Mouse (Mus musculus) left cerebral cortex, adult 18-20 months (tissue): ENCODE results near the gene Nrxn1. TPM values are rescaled to one million over a fixed set of nuclear protein-coding genes. Genes with fewer than 3 reads are reported as not detected.

Experiments
- DNase-seq, 2 experiments: peaks; one replicate each; pipeline ENCODE4 v3.0.0; 2021 to 2022; ENCODE audit warnings: low spot score in 2 of 2, mixed read lengths in 1 of 2
- total RNA-seq, 2 experiments: library from RNA; stranded (reverse); gene quantifications; 2 replicates each; pipeline ENCODE4 v1.2.3; 2021

The Nrxn1 gene
- total RNA-seq, 2 experiments from 2014 or later: 499 to 523 TPM

DNA sequence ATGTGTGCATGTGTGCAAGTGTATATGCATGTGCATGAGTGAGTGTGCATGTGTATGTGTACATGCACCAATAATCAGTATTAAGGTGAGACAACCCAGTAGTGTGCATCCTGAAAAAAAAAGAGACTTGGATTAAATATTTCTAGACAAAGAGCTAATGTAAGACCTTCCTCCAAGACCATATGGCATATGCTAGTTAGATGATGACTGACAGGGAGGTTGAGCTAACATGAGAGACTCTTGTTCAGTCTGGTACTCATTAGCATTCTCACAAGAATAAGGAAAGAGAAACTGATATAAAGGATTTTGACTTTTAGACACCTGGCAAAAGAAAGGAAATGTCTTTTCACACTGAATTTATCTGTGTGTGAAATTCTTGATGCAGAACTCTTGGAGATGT, 408.7 kb downstream of the Nrxn1 start:
- no peak for DNase-seq

DNA sequence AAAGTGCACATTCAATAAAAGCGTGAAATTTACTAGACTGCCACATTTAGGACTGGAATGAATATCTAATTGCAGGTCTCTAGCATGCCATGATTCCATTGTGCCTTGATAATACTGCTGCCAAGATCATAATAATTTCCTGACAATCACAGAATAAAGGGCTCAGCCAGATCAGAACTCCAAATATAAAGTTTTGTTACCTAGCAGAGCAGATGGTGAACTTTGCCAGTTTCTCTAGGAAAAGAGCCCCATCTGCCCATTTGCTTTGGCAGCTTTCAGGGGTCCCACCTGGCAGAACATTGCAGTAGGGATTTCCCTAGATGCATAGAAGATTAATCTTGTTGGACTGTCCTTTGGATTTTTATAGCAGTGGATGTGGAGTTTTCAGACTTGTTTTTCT, 411.9 kb downstream of the Nrxn1 start:
- no peak for DNase-seq

DNA sequence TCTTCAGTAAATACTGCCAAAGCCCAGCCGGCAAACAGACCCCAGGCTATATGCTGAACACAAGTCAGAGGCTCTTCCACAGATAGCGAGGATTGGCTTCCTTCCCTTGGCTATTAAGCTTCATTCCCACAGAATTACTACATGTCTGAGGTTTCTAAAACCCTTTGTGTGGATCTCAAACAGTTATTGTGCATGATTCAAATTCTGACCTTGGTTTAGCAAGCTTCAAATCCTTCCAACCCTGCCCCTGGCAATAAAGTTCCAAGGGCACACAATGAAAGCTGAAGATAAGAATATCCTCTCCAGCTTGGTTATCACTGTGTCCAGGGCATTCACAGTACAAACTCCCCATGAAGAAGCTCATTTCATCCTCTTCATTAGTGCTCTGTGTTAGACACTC, 416.2 kb downstream of the Nrxn1 start:
- DNase-seq: no peak

DNA sequence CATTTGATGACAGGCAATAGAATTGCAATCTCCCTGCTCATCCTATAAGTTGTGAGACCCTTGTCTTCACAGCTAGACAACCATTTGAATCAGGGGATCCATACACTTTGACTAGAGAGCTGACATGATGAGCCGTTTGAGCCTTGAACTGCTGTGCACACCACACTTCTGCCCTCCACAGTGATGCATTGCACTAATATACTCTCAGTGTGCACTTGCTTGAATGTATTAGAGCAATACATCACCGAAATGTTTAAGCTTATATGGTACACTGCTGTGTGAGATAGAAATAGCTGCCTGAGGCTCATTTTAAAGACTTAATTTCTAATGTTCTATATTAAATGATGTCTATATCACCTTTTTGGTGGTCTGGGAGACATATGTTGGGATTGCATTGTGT, 430.6 kb downstream of the Nrxn1 start:
- DNase-seq: no peak

DNA sequence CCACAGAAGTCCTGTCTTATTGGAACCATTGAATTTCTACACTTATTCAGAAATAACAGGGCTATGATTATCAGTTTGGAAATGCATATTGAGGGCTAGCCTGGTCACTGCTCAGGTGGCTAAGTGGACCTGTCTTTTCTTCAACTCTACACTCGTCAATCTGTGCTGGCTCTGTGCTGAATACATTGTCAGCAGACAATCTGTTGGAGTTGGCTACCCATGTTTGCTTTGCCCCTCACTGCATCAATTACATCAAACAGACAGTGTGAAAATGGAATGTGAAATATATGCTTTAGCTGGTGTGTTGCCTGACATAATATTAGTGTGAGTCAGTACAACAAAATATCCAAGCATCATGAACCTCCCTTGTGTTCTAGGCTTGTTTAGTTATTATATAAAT, 438.4 kb downstream of the Nrxn1 start:
- no peak for DNase-seq

DNA sequence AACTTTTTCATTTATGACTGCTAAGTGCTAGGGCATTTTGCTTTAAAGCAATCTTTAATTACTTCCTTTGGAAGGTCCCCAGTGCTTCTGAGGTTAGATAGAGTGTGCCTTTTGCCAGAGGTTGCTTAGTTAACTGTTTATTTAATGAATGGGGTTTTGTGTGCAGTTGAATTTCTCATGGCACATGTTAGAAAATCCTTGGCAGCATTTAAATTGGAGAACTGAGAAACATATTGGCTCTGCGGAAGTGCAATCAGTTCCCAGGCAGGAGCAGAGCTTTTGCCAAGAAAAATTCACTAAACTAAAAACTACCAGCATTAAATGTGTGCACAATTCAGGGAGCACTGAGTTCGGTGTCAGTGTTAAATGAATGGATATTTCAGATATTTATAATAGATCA, 439.5 kb downstream of the Nrxn1 start:
- no peak for DNase-seq

DNA sequence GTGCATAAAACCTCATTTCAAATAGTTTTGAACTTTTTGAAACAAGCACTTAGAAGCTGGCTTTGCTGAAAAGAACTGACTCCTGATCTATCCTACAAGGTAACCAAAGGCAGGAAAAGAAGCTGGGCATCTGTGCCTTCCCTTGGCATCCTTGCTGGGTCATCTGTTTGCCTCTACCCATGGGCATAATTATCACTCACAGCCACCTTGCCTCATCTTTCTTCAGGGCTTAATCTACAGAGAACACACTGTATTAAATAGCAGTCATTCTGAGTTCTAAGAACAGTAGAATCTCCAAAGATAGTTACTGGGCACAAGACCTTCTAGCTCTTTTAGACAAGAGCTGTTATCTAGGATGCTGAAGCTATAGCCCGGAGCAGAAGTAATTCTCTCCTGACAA, 442.6 kb downstream of the Nrxn1 start:
- no peak for DNase-seq

DNA sequence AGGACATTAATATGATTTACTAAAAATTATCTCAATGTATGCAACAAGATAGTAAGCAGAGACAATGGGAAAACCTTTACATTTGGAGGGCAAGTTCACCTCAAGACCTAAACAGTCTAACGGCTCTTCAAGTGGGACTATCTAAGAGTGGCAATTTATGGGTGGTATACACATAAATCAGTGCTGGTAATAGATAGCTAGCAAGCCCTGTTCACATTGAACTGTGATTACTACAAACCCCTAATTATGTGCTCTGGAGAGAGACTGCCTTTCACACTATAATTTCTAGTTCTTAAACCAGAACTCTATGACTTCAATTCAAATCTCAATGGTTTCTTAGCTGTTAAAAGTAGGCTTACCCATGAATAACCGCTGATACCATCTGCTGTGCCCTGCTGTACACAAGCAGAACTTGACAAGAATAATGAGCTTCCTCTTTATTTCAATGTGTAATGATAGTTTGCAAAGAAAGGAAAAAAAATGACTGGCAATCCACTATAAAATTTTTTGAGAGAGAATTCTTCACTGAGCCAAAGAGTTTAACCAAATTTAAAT, 453.8 kb downstream of the Nrxn1 start:
- DNase-seq: no peak

DNA sequence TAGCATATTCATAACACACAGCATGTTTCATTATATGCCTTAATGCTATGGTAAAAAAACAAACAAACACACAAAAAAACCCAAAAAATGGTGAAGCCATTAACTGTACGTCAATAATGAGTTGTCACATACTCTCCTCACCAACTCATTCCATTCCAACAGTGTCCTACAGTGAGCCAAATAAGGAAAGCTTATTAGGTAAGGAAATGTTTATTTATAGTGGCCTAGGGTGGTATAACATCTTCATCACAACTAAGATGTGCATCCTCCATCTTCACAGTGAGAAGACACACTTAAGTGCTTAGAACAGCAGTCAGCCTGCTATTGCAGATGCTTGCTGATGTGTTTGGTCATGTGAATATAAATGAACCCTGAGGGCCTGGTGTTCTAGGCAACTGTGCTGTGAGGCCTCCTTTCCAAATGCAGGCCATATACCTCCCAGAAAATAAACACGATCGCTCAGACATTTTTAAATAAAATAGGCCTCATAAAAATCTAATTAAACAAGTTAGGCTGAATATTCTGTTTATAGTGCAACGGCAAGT, 454.6 kb downstream of the Nrxn1 start:
- no peak for DNase-seq

DNA sequence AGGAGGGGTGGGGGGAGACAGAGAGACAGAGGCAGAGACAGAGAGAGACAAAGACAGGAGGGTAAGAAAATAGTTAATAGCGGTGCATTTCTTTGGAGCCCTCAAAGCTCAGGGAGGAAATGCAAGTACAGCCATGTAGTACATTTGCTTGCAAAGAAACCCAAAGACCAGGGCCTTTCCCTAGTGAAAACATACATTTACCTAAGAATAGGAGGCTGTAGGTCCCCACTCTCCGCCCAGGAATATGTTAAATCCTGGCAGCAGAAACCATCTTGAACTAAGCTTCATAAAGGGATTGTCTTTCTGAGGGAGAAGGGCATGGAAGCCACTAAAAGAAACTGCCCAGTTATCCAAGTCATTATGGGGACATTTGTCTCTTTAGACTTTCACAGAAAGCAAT, 461.5 kb downstream of the Nrxn1 start:
- no peak for DNase-seq

DNA sequence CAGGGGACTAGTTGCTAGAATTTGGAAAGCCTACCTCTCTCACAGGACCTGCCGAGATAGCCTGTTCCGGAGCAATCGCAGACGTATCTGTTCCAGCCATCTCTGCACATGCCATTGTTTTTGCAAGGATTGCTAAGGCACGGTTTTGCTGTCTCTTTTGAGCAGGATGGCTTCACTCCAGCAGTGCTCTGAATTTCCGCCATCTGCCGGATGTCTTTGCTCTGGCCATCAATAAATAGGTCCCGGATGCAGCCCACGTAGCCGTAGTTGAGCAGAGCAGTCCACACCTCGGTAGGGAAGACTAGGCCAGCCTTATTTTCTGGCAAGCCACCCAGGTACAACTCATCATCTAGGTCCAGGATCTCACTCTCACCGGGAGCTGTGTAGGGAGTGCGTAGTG, 463.0 kb downstream of the Nrxn1 start:
- DNase-seq: peak; percentile 47 to 66

DNA sequence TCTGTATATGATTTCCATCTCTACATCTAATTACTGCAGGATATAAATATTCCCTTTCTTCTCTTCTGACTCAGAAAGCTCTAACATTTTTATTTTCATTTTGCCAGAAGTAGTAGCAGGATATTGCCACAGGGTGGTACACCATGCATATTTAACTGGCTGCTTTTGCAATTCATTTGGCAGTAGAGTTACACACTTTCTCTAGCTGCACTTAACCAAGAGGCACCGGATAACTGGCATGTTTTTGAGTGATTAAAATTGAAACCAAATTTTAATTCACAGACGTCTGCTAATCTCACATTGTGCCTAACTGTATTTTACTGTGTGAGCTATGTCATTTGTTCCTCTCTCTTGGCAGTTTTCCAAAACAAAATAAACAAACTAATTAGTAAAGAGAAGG, 464.4 kb downstream of the Nrxn1 start:
- DNase-seq: peak; percentile 24 to 46

DNA sequence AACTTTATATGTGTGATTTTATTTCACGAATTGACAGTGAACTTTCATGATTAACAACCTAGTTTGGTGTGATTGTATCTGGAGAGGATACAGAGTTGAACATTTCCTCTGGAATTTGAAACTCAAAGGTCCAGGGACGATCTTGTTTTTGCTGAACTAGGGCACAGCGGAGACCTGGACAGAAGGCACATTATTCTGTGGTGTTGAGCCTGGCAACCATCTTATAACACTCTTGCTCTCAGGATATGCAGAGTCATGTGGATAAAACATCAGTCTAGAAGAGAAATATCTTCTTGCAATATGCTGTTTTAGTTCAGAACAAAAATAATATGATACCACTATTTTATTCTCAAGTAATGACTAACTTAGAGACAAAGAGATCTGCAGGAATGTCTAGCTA, 464.9 kb downstream of the Nrxn1 start:
- DNase-seq: no peak

DNA sequence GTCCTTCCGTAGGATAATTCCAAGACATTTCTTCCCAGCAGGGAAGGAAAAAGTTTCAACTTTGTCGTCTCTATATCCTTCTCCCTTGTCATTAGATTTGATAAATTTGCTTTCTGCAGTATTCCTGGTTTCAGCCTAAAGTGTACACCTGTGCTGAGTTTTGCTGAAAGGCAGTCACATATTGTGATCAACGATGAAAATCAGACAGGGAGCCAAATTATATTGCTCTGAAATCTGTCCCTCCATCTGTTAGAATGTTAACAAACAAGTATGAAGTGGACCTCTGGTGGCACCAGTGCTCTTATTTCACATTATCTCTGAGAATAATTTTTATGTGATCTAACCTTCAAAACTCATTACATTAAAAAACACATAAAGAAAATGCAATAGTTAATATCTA, 465.5 kb downstream of the Nrxn1 start:
- DNase-seq: no peak

DNA sequence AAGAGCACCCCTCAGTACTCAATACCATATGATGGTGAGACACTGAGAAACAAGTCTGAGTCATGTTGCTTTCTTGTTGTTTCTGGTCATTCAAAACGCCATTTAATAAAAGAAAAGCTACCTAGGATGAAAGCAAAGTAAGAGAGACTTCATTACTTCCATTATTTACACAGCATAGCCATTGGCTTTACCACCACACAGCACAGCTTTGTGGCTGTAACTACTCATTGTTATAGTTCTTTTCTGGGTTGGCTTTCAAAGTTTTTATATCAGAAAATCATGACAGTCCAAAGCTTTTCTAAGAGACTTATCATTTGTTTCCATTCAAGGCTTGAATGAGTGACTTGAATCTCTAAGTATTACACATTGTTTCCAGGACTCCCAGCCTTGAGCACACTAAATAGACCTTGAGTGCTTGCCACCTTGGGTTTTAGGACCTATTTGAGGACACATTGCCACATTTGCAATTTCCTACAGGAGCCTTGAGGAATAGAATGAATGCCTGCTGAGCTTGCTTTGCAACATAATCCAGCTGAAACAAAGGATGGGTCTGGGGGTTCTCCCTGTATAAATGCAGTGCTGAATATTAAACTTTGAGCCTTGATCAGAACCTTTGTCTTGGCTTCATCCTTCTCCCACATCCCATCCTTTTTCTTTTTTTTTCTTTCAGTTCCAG, 468.1 kb downstream of the Nrxn1 start:
- DNase-seq: no peak

DNA sequence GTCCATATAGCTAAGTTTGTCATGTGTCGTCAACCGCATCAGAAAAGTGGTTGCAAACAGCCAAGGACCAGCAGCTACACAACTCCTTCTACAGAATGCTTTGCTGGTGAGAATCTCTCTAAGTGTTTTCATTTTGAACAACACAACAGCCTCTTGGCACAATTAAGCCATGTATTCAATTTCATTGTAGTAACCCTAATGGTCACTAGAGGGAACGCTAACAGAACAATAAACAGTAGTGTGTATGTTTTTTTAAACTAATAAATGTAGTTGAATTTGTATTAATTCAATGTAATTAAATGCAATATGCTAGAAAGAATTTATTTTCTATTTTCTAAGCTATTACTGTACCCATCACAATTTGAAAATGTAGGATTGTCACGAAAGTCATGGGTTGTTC, 471.0 kb downstream of the Nrxn1 start:
- DNase-seq: no peak

DNA sequence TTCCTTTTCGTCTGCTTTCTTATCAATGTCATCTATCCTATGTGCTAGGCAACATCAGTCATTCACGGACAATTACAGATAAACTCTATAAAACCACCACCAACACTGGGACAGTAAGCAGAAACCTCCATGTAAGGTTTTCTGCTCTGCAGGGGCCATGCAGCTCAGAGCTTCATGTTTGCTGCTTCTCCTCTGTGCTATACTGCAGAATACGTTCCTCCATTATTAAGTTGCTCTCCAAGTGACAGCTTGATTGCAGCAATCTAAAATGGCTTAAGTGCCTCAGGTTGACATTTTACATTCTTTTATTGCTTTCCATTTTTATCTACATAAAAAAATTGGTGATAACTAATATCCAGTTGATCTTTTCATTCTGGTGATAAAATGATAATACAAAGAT, 477.9 kb downstream of the Nrxn1 start:
- no peak for DNase-seq

DNA sequence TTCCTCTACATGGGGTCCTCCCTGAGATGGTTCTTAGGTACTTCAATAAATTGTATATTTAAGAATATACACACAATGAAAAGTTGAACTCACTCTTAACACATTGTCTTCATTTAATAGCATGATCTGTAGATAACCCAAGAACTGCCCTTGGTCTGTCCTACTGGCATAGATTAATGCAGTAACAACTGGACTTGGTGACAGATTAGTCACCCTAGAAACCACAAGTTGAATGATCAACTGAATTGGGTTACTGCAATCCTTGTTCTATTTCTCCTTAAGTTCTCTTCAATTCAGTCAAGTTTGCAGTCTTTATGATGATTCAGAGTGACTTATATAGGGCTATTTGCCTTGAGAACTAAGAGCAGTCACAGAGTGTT, 485.5 kb downstream of the Nrxn1 start:
- no peak for DNase-seq

DNA sequence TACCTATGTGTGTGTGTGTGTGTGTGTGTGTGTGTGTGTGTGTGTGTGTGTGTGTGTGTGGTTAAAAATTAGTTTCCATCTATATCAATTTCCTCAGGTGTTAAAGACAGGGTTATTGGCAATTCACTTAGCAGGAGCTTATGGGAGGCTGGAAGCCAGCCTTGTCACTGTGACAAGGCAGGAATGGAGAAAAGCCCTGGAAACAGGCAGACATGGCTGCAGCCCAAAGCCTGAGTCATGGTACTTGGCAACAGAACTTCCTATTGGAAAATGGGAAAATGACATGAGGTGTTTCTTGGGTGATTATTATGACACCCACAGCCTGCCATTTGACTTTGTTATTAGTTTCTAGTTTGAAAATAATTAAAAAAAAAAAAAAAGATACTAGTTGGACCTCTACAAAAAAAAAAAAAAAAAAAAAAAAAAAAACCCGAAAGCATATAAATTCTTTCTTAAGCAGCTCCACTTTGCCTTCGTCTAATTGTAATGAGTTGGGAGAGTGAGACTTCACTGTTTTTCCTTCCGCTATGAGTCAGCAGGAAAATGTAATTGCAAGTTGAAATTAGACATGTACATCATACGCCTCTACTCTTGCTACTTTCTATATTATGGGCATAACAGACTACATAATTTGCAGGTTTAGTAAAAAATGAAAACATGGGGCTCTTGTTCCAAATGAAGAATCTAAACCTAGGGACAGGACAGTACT, 486.0 kb downstream of the Nrxn1 start:
- DNase-seq: peak; percentile 73 to 75

DNA sequence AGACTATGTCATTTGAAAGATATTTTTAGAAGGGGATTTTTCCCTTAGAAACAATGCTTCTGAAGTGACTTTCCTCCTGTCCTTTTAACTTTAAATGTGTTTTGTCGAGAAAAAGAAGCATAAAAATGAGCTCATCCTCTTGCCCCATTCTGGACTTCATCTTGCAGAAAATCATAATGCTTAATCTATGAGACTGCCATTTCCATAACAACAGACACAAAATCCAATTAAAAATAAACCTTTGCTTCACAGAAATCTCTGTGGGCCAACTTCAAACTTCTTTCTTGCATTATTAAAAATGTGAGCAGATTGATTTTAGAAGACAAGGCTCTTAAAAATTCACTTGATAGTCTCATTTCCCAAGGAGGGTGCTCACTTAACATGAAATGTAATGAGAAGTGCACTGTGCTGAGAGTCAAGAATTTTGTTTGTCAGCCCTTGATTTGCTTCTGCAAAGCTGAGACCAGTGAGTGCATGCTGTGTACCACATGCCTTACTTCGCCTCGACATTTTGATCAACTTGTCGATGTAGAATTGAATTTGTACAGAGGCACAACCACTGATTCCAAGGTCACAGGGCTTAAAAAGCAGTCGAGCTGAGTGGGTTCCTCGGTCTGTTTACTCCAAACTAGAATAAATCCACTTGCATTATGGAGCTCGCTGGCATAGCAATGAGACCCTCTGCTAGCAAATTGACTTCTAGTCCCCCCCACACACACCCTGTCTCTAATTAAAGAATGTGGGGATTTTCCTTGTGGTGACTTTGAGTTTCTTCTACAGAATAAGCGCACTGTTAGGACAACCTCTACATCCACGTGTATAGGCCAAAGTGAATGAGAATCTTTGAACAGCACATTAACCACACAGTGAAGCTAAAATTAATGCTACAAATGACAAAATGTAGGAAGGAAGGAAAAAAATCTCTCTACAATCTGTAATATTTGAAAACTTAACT, 493.0 kb downstream of the Nrxn1 start:
- DNase-seq: no peak

DNA sequence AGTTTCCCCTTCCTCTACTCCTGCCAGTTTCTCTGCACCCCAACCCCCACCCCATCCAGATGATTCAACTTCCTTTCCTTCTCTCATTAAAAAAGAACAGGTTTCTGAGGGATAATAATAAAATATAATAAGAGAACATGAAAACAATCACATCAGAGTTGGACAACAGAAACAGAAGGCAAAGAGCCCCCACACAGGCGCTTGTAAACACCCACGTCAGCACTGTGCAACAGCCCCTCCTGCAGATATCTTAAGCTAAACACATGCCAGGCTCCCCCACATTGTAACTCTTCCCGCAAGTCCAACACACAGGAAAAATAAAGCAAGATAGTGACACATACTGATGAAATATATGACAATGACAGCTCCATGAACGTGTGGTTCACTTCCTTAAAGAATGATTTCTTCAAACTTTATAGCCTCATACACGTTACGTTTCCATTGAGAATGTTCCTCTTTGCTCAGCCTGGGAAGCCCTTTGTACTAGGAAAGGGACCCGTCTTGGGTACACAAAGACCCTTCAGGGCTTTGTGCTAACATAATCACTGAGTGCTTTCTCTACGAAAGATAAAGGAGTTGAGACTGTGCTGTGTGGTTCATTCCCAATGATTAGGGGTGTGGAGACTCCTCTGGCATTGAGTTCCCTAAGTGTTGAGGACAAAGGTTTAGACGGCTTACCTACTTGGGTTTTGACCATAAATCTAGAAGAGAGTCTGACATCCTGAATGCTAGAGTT, 497.9 kb downstream of the Nrxn1 start:
- DNase-seq: peak in 1 of 2 experiments; percentile 32
